Mouse (Mus musculus): ENCODE measurements at regions not wholly inside any gene's neighbourhood (a gene's known extent, or its start where the extent isn't known, plus 50 kb on each side); places are given as distances from the start of the nearest gene placed in this dataset.
A peak's percentile ranks its signal among the peaks of the same experiment; 100 is the strongest.

- DNase-seq = no peak
These were observed 274.1 kb upstream of the Zmiz1 start for GRCm38 (mm10) chr14:25184875-25185274.

DNA sequence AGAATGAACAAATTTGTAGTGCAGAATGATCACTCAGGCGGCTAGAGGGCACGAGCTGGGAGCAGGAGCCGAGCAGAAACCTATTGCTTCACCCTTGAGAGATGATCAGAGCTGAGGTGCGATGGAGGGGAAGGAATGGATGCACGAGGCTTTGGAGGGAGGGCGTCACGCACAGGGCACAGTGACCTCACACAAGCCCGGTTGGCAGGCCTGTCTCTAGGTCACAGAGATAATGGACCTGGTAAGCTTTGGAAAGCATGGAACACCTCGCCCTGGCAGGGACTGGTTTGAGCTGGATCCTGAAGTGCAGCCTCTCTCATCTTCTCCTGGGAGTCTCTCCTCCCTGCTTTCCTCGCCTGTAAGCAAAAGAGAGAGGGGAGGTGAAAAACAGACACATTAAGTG is 273.4 kb upstream of the Zmiz1 start:
- peak; percentile 23 for DNase-seq

- DNase-seq = peak; percentile 40
These were observed 272.8 kb upstream of the Zmiz1 start for GRCm38 (mm10) chr14:25185959-25186771.

DNA sequence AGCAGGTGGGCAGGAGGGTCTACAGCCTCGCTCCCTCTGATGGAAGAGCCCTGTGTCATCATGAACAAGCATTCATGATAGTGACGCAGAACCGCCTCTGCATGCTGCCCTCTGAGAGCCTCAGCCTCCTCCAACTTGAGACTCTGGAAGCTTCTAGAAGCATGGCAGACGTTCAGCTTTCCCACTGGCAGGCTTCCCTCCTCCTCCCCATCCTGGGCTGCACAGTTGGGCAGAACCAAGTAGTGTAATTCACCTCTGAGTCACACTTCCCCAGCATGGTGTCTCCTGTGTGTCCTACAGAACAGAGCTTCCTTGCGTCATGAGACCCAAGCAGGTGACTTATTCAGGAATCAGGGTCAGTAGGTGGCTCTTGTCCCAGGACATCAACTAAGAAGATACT is 271.3 kb upstream of the Zmiz1 start:
- peak; percentile 25 for DNase-seq

DNA sequence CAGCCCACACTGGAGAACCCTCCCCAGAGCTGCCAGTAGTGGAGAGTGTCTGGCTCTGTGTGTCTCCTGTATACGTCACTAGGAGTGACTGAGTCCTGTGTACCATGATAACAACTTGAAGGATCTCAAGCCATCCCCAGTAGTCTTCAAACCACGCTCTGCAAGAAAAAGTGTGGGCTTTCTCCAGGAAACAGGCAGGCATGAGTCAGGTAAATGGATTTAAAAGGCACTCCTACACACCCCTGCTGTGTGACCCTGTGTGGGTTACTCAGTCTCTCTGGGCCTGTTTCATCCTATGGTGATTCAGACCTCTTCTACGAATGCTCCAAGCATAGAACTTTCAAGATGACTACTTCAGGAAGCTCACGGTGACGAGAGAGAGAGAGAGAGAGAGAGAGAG is 269.7 kb upstream of the Zmiz1 start:
- no peak for DNase-seq

GRCm38 (mm10) chr14:25190680-25191270 is 268.2 kb upstream of the Zmiz1 start:
- no peak for DNase-seq

DNA sequence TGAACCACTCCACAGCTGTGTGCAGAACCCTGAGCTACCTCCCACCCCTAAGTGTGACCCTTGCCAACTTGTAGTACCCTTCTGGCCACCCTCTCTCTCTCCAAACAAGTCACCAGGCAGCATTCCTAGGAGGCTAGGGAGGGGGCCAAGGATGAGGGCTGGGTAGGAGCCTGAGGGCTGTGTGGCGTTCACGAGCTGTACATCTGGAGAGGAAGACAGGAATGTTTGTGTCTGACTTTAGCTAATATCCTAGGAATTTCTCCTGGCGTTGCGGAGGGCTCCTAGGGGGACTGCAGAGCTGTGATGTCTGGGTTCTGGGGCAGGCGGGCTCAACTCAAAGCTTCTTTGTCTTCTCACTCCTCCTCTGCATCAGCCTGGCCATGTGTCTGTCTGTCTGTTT is 262.2 kb upstream of the Zmiz1 start:
- DNase-seq = no peak

GRCm38 (mm10) chr14:25199900-25200299 is 259.1 kb upstream of the Zmiz1 start:
- DNase-seq = no peak

DNA sequence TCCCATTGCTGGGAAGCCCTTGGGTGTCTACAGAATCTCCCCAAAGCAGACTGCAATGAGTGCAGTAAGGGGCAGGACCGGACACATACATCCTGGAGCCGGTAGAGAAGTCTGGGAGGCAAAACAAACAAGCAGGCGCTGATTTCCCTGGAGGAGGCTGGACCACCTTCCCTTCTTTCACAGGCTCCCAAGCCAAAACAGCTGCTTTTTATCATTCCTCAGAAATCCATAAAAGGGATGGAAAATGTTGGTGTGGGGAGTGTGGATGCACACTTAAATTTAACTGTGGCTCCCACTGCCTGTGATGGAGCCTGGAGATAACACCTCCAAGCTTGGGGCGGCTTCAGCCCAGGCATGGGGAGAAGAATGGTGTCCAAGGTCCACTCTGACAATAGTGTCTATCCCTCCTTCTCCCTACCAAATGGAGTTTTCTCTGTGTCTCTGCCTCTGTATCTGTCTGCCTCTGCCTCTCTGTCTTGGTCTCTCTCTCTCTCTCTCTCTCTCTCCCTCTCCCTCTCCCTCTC is 258.3 kb upstream of the Zmiz1 start:
- DNase-seq = no peak

DNA sequence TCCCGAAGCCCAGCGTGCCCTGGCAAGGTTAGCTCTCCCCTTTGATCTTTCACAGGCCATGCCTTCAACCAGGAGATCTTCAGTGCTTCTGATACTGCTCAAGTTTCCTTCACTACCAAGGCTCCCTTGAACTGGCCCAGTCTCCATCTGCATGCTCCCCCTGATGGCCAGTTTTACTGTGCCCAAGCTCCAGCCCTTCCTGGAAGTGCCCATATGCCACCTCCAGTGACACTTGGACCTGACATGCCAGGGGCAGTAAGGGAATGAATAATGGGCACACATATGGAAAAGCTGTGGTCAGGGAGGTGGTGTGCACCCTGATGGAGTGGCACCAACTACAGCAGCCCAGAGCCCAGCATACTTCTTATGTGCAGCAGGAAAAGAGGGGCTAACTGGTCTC is 256.7 kb upstream of the Zmiz1 start:
- no peak for DNase-seq

DNA sequence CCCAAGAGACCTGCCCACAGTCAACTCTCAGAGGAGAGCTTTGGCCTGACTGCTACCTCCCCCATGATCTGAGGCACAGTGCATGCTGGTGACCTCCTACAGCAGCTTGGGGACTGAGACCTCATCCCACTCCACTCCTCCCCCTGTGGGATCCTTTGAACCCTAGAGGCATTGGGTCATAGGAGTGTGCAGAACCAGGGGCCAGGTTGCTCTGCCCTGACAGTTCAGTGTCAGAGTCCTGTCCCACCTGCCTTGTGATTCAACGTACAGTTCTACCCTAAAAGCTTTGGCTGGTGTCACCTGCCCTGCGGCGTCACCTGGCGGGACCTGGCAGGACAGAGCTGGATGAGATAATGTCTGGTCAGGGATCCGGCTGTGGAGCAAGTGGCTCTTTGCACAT is 254.9 kb upstream of the Zmiz1 start:
- DNase-seq = no peak

GRCm38 (mm10) chr14:25206855-25207254 is 252.1 kb upstream of the Zmiz1 start:
- no peak for DNase-seq

GRCm38 (mm10) chr14:25207422-25207821 is 251.6 kb upstream of the Zmiz1 start:
- no peak for DNase-seq

DNA sequence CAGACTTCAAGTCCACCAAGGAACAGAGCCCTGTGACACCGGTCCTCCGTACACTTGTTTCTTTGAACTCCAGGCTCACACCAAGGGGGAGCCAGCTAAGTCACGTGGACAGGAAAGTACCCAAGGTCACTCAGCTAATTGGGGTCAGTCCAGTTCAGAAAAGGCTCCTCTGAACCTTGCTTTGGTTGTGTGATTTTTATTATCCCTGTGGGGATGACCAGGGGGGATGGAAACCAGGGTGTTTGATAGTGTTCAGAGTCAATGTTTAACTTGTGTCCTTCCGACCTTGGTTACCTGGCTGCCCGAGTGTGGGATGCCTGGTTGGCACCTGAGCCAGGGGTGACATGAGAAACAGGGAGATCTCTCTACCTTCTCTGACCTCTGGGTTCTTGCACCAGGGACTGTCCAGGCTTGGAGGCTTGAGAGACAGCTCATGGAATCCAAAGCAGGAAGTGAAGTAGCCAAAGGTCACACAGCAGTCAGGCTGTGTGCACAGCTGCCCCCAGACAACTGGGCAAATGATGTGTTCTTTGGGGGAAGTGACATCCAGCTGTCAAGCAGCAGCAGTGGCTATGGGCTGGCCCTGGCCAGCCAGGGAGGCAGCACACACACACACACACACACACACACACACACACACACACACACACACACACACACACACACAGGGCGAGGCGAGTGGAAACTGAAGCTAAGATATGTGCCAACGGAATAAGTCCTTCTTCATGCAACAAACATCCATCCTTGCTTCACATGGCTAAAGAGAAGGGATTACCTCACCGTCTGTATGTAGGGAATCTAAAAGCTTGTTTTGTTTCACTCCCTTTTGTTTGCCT is 250.5 kb upstream of the Zmiz1 start:
- DNase-seq = no peak

- DNase-seq = no peak
These were observed 245.9 kb upstream of the Zmiz1 start for GRCm38 (mm10) chr14:25213056-25213455.

- DNase-seq = no peak
These were observed 235.9 kb upstream of the Zmiz1 start for GRCm38 (mm10) chr14:25223091-25223490.

GRCm38 (mm10) chr14:25225214-25225613 is 233.8 kb upstream of the Zmiz1 start:
- no peak for DNase-seq

- peak; percentile 84 for DNase-seq
These were observed 232.7 kb upstream of the Zmiz1 start for GRCm38 (mm10) chr14:25226155-25226839.

GRCm38 (mm10) chr14:25226840-25227506 is 232.0 kb upstream of the Zmiz1 start:
- DNase-seq = peak; percentile 48

GRCm38 (mm10) chr14:25228321-25229047 is 230.5 kb upstream of the Zmiz1 start:
- no peak for DNase-seq

DNA sequence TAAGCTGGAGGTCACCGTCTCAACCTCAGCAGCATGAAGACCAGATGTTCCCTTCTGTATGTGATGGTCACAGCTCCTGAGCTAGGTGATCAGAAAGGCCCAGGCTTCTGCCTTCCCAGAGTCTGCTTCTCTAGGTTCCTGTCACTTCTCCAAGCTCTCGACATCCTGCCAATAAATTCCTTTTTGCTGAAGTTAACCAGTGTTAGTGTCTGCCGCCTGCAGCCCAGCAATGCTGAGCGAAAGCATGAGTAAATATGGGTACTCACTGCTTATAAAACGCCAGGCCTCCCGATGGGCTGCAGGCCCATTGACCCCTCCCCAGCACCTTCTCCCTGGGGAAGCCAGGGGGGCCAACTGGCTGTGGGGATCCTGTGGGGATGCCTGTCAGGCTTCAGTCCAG is 229.4 kb upstream of the Zmiz1 start:
- no peak for DNase-seq
